Mouse (Mus musculus) liver, adult 2 months (tissue): ENCODE results near the gene Zdhhc22.

Experiments
- CTCF ChIP-seq: fragments of 200-500 bp; IDR thresholded peaks from 2 replicates; pipeline ENCODE4 v1.5.1; 2011; ENCODE audit warnings: low read depth, low read length, control low read depth
- POLR2A ChIP-seq: fragments of 200-500 bp; IDR thresholded peaks from 2 replicates; pipeline ENCODE4 v1.6.1; 2011; ENCODE audit warnings: low read length, control low read depth; ENCODE audit not compliant: insufficient read depth; ENCODE audit errors: extremely low read depth

- TF ChIP-seq POLR2A (no peak), CTCF (no peak)
Observed at GRCm38 (mm10) chr12:86941173-86941572, 49.1 kb downstream of the Zdhhc22 start.
